Mouse (Mus musculus): ENCODE data around the gene Defb47. TPM values are rescaled to one million over a fixed set of nuclear protein-coding genes. Genes with fewer than 3 reads are reported as not detected.

Defb47 gene
- 3.1 TPM in 1 of 2 replicates, not detected in the other for polyA plus RNA-seq (2012; rRNA removed; ENCODE audit: low replicate concordance)

DNA sequence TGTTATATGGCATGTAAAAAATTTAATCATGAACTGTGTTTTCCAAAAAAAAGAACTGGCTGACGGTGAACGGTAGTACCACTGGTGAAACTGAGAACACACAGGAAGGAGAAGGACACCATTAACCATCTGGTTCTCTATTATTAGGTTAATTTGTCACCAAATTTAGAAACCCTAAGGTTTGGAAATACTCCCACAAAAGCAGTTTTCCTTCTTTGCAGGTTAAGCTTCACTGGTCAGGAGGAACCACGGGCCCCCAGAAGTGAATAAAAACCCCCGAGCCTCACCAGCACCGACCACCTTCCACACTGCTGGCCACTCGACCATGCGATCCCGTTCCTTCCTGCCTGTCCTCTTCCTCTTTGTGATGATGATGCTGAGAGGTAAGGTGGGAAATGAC is at the start of gene Defb47:
TSS of gene Defb47 (plus strand) at position 301 of the 400 bp plus-strand sequence.

DNA sequence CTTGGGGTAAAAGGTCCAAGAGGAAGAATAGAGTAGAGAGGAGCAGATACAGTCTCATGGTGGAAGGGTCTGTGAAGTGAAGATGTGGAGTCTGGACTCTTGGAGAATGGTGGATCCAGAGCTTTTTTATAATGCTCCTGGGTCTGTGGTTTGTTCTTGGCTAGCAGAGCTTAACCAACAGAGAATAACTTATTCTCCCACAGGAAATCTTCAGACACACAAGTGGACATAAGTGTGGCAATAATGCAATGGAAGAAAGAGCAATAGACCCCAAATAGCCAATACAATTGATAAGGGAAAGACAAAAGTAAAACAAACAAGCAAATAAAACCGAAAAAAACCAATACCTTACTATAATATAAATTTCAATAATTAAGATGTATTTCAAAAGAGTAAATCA is 13.5 kb upstream of the Defb47 start, which contains the start of gene Defb48:
TSS of gene Defb48 (minus strand) at position 101 of the 400 bp plus-strand sequence.

GRCm38 (mm10) chr14:63011471-63011870 is 13.6 kb downstream of the Defb47 start, which contains the start of gene Defb43:
Gene Defb43 (plus strand): TSS chr14:63011771.

DNA sequence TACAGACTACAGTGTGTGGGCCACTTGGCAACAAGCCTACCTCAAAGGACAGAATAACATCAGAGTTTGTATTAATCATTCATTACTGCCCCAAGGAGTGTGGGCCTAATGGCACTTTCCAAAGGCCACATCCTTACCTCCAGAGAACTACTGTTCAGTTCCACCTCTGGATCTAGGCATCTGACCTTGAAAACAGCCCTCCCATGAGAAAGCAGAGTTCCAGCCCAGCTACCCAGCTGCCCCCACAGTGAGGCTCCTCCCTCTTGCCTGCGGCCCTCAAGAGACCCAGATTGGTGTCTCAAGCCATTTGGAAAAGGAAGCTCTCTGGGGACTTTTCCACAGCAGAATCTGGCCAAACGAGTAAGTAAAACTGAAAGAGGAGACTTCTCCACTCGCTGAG is 48.8 kb downstream of the Defb47 start, which contains the start of gene Defb42:
TSS of gene Defb42 (plus strand) at position 301 of the 400 bp plus-strand sequence.

DNA sequence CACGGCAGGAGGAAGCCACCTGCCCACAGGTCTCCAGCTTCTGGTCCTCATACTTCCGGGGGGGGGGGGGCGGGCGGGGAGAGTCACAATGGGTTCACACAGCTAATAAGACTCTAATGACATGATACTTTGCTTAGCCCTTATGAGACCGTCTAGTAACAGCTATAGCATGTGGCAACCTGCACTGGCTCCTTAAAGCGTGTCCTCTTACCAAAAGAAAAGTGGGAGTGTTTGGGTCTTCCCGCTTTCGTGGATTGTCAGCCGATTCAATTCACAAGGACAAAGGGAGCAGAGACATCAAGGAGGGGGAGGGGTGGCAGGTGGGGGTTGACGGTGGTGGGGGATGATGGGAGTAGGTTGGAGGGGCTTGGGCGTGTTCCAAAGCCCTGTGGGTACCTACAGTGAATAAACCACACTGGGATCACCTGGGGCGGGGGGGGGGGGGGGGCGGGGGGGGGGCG is 52.1 kb downstream of the Defb47 start, which contains the start of gene Defb30:
TSS of gene Defb30 (minus strand) at position 51 of the 461 bp plus-strand sequence.

Other genes starting within 250 kb of the Defb47 start
- gene Ints6, start 236.9 kb upstream of the Defb47 start, polyA plus RNA-seq (2012; rRNA removed; ENCODE audit: low replicate concordance), result 4.2 and 8.5 TPM in 2 replicates
- gene Wdfy2, start 160.4 kb upstream of the Defb47 start, polyA plus RNA-seq (2012; rRNA removed; ENCODE audit: low replicate concordance), result 9.6 and 14.3 TPM in 2 replicates
- 0.82 and 6.6 TPM in 2 replicates for gene Defb48, start 13.6 kb upstream of the Defb47 start, polyA plus RNA-seq (2012; rRNA removed; ENCODE audit: low replicate concordance)
- gene Defb43, start 13.7 kb downstream of the Defb47 start, polyA plus RNA-seq (2012; rRNA removed; ENCODE audit: low replicate concordance), result 1.0 TPM in 1 of 2 replicates, not detected in the other
- gene Defb42, start 48.9 kb downstream of the Defb47 start, polyA plus RNA-seq (2012; rRNA removed; ENCODE audit: low replicate concordance), result 0.67 and 3.6 TPM in 2 replicates
- gene Defb30, start 51.9 kb downstream of the Defb47 start, polyA plus RNA-seq (2012; rRNA removed; ENCODE audit: low replicate concordance), result 0.46 TPM in 1 of 2 replicates, not detected in the other